Mouse (Mus musculus): ENCODE data around the gene Slc25a22.

Slc25a22 gene

DNA sequence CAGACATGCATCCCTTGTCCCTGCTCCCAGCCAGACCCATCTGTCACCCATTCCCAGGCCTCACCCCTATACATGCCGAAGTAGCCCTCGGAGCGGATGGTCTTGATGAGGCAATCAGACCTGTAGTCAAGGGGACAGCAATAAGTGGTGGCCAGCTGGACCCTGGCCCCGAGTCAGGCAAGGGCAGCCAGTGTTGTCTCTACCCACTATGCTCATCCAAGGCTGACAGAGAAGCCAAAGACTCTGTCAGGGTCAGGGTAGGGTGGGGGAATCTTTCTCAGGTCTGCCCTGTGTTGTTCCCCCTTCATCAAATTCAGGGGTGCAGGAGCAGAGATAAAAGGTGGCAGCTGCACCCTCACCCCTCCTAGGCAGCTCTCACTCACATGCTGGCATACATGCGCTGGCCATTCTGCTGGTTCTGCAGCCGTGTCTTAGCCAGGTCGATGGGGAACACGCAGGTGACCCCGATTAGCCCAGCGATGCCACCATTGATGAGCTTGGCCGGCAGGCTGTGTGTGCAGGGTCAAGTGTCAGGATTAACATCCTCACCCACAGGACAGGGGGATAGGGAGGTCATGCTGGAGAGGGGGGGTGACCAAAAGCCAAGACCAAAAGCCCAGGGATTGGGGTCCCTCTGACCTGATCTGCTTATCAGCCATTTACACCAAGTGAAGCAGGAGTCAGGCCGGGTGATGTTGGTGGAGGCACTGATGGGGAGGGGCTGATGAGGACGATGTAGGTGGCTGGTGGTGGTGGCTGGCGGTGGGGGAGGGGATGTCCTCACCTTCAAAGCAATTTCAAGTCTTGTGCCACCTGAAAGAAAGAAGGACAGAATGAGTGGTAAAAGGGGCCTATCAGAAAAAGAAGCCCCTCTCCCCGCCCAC, 3.9 kb downstream of the Slc25a22 start:
- DNase-seq: no peak

DNA sequence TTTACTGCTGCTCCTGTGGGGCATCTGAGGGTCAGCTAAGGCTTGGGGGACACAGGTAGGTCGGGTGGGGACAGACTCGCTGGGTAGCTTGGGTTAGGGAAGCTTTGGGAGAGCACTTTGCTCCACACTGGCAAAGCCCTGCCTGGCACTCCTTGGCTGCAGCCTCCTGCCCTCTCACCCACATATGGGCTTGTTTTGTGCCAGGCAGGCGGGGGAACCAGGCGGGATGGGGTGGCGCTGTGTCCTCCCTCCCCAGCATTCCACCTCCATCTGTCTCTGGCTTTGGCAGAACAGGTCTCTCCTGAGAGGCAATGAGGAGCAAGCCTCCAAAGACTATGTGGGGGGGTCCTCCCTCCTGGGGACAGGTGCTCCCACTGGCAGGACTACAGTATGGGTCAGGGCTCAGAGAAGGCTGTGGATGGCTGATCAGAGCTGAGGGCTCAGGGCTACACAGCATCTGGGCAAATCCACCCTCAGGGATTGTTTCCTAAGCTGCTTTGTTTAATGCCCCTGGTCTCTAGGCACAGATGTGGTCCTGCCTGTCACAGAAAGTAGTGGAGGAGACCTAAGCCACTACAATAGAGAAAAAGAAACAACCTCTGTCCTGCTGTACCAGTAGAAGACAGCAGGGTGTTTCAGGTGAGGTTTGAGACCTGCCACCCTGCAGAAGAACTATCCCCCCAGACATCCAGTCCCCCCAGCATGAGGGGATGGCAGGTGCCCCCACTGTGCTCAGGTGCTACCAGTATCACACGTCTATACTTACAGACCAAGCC, 4.8 kb downstream of the Slc25a22 start:
- no peak for DNase-seq

DNA sequence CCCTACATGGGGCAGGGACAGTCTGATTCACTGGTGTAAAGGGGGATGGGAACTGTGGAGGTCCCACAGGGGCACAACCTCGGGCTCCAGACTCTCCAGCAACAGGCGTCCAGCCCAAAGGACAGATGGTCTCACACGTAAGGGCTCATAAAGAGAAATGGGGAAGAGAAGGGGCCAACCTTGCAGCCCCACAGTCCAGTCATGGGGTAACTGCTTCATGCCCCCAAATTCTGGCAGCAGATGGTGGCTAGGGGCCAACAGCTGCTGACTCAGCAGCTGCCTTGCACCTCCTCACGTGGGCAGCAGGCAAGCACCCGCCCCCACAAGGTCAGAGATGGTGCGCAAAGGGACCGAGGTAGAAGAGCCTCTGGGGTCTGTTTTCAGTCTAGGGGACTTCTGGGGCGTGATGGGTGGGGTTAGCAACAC, 5.5 kb downstream of the Slc25a22 start:
- DNase-seq: no peak

DNA sequence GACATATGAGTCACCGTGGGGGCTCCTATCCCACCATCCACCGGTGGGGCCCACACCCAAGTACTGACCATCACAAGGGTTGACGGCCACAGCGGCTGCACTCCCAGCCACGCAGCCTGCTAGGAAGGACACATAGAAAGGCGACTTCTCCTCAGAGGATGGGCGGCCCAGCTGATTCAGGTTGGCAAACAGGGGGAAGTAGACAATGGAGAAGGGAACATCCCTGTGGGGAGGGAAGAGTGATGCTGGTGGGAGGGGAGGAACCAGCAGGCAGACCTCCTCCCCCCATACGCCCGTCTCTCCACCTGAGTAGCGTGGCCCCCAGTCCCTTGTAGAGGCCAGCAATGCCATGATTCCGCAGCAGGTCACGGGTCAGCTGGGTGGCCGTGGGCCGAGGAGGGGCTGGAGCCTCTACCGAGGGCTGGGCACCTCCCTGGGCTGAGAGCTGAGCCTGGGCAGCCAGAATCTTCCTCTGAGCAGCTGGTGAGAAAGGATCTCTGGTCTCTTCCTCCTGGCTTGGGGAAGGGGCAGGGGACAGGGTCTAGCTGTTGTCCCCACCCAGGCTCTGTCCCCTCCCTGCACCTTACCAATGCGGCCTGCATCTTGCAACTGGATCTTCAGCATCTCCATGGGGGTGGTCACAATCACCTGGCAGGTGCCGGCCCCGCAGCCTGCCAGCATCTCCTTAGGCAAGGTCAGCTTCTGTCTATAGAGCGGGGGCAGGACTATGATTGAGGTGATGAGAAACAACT, 6.1 kb downstream of the Slc25a22 start:
- no peak for DNase-seq

DNA sequence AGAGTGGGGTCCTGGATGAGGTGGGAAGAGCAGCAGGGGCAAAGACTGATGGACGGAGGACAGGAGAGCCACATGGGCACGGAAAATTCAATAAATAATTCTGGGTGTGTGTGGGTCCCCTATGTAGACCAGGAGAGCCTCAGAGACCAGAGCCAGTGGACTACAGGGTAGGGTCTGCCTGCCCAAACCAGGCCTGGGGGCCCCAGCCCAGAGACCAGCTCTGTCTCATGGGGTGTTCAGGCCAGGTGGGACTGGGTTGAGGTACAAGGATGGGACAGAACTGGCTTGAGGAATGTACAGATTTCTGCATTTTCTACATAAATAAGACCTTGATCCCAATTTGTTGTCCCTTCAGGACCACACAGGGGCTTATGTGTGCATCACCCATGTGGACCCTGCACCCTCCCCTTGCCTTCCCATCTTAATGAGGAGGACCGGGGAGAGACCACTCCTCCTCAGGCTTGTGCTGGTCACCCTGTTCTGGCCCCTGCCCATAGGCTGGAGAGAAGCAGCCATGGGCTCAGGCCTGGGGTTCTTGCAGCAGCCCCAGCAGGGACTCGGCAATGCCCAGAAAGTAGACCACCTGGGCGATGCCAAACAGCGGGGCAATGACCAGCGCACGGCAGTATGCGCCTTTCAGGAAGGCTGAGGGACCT, 7.0 kb downstream of the Slc25a22 start:
- DNase-seq: no peak

DNA sequence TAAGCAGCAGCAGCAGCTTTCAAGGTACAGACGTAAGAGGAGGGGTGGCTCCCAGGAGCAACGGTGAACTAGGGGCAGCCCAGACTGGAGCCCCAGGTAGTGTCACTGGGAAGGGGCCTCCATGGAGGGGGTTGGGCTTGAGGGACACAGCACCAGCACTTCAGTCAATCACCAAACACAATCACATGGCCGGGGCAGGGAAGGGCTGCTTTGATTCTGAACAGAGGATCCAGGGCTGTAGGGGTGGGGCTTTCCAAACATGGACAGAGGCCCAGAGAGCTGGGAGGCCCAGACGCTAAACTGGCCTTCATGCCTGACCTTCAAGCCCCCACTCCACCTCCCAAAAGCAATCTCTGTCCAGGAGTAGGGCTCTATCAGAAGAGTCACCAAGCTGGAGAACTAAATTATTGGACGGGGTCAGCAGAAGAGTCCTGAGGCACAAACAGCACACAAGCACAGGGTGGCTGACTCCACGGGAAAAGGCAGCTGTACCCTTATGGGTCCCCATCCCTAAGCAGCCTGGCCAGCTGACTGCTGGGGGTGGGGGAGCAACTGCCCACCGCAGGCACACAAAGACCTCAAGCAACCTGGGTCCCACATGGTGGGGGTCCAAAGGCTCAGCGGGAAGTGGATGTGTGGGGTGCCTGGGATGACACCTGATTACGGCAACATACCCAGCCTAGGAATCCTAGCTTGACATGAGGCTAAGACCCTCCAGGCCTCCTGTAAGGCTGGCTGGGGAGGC, 7.7 kb downstream of the Slc25a22 start:
- no peak for DNase-seq

DNA sequence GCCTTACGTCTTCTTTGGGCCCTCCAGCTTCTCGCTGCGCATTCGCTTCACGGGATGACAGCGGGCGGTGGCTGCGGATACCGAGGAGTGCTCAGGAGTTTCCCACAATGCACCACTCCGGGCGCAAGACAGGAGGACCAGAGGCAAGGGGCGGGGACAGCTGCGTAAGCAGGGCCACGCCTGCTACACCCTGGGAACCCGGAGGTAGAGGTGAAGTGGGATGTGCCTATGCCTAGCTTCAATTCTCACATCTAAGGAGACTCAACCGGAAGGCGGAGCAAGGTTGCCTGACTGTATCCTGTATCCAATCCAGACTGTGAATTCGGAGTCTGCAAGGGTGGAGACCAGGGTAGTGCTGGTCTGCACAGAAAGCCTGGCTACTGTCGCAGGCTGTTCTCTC, 8.4 kb downstream of the Slc25a22 start, which contains the start of gene Cend1:
Gene Cend1, minus strand, starts transcription at position 182 of the 400 bp plus-strand sequence.
- no peak for DNase-seq

DNA sequence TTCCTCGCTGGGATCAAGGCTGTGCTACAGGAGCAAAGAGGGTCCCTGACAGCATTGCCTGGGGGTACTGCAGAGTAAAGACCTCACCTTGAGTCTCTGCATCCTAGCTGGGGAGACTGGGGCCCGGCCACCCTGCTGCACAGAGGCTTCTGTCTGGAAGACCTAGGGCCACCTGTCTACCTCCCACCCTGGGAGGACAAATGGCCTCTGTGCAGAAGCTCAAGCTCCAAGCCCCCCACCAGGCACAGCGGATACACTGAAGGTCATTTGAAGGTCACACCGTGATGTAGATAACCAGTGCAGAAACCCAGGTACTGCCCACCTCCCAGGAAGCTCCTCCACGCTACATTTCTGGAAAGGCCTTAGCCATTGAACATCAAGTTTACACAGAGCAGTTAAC, 9.0 kb downstream of the Slc25a22 start:
- no peak for DNase-seq

DNA sequence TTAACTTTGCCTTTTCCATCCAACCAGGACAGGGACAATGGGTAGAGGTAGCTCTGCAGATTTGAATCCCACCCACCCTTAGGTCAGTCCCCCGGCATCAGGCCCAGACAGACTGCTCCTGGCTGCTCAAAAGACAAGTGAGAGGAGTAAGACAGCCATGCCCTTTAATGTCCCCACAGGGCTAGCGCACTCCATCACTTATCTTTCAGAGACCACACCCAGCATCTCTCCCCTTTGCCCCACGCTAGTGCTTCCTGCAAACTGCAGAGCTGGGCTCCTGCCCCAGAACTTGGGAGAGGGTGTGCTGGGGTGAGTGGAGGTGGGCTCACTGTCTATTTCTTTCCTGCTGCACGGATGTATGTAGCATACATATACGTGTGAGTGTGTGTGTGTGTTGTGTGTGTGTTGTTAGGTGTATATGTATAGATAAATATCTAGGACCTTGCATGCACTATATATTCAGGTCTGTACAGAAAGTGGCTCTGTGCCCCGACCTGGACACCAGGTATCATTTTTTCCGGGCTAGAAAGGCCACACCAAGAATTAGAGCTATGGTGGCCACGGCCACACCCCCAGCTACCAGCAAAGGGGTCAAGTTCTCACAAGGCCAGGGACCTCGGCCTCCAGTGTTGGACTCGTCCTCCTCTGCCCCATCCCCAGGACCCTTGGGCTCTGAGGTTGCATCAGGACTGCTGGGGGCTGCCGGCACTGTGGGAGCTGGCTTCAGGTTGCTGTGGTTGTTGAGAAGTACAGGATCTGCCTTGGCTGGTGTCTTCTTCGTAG, 10.6 kb downstream of the Slc25a22 start:
- no peak for DNase-seq

DNA sequence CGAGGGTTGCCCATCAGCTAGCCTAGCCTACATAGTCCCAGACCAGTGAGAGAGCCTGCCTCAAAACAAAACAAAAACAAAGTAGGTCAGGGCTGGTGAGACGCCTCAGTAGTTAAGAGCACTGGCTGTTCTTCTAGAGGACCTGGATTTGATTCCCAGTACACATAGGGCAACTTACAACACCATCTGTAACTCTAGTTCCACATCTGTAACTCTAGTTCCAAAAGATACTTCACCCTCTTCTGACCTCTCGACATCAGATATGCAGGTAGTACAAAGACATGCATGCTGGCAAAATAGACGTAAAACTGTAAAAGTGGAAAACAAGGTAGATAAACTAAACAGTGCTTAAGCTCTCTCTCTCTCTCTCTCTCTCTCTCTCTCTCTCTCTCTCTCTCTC, 13.9 kb downstream of the Slc25a22 start:
- DNase-seq: no peak

DNA sequence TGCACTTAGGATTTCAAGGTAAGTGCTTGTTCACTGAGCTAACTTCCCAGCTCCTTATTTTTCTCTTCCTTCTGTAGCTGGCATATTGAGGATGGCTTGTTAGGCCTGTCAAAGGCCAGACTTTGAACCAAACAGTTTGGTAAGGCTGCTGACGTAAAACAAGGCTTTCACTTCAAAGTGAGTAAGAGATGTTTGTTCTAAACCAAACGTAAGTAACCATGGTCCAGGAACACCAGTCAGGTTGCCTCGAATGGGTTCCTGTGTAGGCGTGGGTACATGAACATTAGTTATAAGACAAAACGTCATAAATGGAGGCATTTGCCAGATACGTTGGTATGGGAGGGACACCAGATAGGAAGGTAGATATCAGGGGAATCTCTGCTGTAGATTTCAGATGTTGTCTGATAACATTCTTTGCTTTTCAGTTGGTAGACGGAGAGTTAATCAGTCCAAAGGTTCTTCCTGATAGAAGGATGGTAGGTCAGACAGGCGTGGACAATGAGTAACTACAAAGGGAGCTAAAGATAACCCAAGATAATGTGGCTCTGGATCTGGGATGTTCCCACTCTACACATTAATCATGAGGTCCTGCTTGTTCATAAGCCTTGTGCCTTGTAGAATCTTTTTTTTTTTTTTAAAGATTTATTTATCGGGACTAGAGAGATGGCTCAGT, 17.5 kb downstream of the Slc25a22 start:
- no peak for DNase-seq

DNA sequence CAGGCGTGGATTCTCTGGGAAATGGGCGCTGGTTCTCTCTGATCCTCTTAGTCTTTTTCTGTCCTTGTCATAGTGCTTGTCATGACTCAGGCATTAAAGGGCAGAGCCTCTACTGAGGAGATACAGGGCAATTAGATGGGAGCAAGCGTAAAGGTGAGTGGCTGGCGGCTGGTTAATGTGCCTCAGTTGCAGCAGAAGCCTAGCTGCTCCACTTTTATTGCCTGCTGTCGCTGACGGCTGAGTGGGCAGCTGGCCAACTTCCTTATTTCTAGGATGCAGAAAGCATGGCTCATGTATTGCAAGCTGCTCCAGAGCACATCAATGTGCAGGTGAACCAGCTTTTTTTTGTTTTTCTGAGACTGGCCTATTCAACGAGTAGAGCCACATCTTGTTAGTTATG, 18.7 kb downstream of the Slc25a22 start:
- DNase-seq: no peak

DNA sequence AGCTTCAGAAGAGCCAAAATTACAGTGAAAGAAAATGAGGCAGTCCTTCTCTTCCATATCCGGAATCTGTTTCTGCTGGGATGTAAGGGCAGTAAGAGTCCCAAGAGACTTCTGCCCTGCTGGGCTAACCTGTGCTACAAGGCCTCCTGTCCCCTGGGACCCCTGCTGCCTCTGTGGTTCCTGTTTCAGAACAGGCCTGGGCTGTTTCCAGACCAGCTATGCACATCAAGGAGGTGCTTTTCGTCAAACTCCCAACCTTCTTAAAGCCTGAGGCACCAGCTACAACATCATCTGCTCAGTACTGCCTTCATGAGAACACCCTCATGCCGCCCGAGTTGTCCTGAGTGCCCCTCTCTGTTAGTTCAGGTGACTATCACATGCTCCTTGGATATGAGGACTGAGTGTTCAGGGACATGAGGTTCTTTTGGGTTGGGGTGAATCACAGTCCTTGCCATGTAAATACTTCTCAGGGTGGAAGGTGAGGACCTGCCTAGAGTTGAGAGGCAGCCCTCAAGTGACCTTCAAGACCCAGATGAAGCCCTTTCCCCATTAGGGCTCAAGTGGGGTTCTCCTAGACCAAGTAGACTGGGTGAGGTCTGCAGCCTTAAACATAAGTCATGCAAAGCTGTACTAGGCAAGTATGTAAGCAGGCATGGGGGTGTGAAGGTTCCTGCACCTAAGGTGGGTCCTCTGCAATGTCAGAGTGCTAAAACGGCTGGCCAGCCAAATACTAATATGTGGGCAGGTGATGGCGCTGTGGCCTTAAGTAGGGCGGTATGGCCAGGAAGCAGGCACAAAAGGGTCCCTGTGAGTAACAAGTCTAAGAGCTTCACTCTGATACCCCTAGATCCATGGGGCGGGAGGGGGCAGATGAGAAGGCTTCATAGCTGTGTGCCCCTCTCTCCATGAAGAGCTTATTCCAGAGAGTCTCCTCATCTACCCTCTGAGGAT, 19.7 kb downstream of the Slc25a22 start:
- no peak for DNase-seq

DNA sequence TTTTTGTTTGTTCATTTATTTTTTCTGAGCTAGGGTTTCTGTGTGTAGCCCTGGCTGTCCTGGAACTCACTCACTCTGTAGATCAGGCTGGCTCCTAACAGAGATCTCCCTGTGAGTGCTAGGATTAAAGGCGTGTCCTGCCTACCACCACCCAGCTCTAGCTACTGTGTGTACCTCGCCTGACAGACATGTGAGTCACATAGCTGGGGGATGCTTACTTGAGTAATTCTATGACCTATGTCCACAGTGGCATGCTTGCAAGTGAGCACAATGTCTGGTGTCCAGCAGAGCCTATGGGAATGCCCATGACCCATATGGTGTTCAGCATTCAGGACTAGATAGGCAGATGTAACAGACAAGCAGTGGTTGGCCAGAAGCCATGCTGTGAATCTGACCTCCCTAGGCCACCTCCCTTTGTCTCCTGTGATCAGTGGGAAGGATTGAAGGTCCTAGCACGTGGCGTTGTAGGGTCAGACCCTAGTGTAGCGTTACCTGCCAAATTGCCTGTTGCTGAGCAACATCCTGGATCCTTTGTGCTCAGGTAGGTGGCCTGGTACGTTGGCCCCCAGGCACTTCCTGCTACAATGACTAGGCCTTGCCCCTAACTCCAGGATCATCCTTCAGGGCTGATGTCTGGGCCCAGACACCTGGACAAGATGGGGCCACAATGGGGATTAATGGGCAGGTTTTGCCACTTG, 21.4 kb downstream of the Slc25a22 start:
- DNase-seq: no peak

DNA sequence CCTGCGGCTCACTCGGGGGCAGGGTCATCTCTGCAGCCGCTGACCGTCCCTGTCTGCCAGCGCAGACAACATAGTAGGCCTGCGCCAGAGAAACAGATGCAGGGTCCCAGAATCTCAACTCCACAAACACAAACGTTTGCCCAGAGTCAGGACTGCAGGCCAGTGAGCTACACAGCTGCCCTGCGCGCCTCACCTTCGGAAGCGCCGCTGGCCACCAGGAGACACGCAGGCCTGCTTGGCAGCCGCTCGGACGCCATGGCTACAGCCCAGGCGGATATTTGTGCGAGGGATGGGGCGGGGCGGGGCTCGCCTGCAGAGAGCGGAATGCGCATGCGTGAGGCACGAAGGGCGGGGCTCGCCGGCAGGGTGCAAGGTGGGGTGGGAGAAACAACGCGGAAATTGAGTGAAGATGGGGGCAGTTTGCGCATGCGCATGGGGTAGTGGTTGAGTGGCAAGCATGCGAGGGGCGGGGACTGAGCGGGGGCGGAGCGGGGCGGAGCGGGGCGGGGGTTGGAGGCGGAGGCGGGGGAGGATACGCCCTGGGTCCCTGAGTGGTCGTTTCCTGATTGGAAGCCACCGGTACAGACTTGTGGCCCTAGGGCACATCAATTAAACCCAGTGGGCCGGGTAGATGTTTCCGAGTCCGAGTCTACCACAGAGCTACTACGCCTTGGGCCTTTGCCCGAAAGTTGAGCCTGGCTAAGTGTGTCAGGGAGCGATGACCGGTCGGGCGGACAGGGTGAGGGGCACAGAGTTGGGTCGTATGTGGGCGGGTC, 23.7 kb downstream of the Slc25a22 start, which contains the start of gene Gatd1:
Gene Gatd1, minus strand, starts transcription at position 328 of the 776 bp plus-strand sequence.
- peak; percentile 99 for DNase-seq

DNA sequence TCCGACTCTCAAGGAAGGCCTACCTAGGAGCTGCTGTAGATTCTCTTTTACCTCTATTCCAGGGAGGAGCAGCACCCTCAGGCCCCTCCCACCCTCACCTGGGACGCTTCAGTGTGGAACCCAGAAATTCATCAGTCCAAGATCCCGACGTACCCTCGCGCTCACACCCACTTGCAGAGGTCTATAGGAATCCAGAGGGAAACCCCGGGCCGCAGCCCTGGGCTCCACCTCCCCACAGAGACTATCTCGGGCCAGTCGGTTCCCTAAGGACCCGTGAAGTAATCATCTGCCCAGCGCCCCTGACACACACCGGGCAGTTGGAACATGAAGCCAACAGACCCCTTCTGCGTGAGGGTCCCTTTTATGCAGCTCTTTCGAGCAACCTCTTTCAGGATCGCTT, 24.4 kb downstream of the Slc25a22 start:
- no peak for DNase-seq

DNA sequence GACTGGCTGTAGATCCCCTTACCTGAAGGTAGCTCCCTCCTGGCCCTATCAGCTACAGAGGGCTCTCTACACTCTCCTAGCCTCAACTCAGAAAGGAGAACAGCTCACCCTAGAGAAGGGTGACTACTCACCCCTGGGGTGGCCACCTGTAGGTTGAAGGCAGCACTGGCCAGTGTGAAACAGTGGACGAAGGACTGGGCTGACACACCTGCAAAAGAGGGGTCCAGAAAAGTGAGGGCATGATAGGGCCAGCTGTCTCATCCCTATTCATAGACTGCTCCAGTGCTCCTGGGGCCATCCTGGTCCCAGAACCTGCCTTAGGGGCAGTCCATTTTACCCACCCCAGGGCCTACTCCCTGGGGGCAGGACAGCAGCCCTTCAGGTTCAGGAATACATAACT, 26.0 kb downstream of the Slc25a22 start:
- DNase-seq: no peak

DNA sequence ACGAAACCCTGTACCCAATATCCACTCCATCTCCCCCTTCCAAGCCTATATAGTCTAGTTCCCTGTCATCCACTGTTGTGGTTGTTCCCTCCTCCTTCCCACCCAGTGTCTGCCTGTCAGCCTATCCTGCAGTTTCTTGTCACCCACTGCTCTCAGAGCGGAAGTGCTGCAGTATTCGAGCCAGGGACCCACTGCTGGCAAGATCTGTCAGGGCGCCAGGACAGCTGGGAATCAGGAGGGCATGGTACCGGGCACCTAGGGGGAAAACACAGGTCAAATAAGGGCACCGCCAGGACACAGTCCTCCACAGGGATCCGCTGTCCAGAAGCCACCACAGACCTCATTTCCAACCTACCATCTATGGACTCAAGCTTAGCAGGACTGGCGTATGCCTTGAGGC, 27.1 kb downstream of the Slc25a22 start:
- DNase-seq: no peak

Data from B cell, adult 2 months (primary cell).